Mouse (Mus musculus): ENCODE data around the gene Ube2o. TPM values are rescaled to one million over a fixed set of nuclear protein-coding genes. Genes with fewer than 3 reads are reported as not detected.

Ube2o gene
- polyA plus RNA-seq, 1 experiment from 2014 or later, result 9.8 TPM

- Histone ChIP-seq H3K4me2 (ENCODE audit: low read length) (peak overlapping the region; percentile 70), H3K27ac (ENCODE audit: low read depth) (no peak overlapping the region), H3K4me3 (ENCODE audit: low read depth, low read length) (peak overlapping the region; percentile 87), H3K9me3 (ENCODE audit: control insufficient read depth, low read length) (no peaks in the 10 kb centered on the region), H3K4me1 (replicated peaks; ENCODE audit: control insufficient read depth, insufficient read depth, low read length) (peaks cover 6% of the 10 kb centered on the region; the same call in 1 of the 2 replicates), H3K36me3 (ENCODE audit: control insufficient read depth, insufficient read depth, low read length) (peaks cover 39% of the 10 kb centered on the region), H3K9ac (ENCODE audit: low read length) (peak overlapping the region; percentile 95), H3K27me3 (replicated peaks; ENCODE audit: control insufficient read depth, insufficient read depth, low read length) (no peaks in the 10 kb centered on the region)
- ATAC-seq (replicated peaks; ENCODE audit: low FRiP score, low TSS enrichment, low read depth), result no peak
- DNase-seq (ENCODE audit: low spot score), result no peak
- 76% methylated on average over 14 of the region's 14 CpGs for WGBS
These were observed 92.4 kb downstream of the Ube2o start for GRCm38 (mm10) chr11:116488693-116489375.

DNA sequence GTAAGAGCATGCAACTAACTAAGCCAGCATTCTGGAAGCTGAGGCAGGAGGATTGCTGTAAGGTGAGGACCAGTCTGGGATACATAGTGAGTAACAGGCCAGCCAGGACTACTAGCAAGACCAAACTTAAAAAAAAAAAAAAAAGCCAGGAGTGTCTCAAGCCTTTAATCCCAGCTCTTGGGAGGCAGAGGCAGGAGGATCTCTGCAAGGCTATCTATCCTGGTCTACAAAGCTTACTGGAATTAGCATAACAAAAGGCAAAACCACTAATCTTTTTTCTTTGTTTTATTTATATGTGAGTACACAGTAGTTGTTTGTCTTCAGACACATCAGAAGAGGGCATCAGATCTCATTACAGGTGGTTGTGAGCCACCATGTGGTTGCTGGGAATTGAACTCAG, 93.0 kb downstream of the Ube2o start:
- no peak overlapping the region for H3K4me3 ChIP-seq (ENCODE audit: low read depth, low read length)
- DNase-seq (ENCODE audit: low spot score) (no peak), ATAC-seq (replicated peaks; ENCODE audit: low FRiP score, low TSS enrichment, low read depth) (no peak)
- no peaks in the 10 kb centered on the region for H3K9me3 ChIP-seq (ENCODE audit: control insufficient read depth, low read length)
- H3K4me2 ChIP-seq (ENCODE audit: low read length), result no peak overlapping the region
- H3K9ac ChIP-seq (ENCODE audit: low read length), result no peak overlapping the region
- H3K27ac ChIP-seq (ENCODE audit: low read depth), result no peak overlapping the region
- H3K36me3 ChIP-seq (ENCODE audit: control insufficient read depth, insufficient read depth, low read length), result peaks cover 46% of the 10 kb centered on the region
- H3K4me1 ChIP-seq (replicated peaks; ENCODE audit: control insufficient read depth, insufficient read depth, low read length), result peaks cover 6% of the 10 kb centered on the region; the same call in 1 of the 2 replicates
- H3K27me3 ChIP-seq (replicated peaks; ENCODE audit: control insufficient read depth, insufficient read depth, low read length), result no peaks in the 10 kb centered on the region

Other genes starting within 250 kb of the Ube2o start
- 0.95 and 0.97 TPM in 2 replicates for gene Foxj1, start 246.0 kb downstream of the Ube2o start, polyA plus RNA-seq (2014; fragmentation: Nextera tagmentation; extraction: Ambion mirVana)
- 14.6 and 19.9 TPM in 2 replicates for gene Rnf157, start 168.4 kb downstream of the Ube2o start, polyA plus RNA-seq (2014; fragmentation: Nextera tagmentation; extraction: Ambion mirVana)
- 76.2 and 78.5 TPM in 2 replicates for gene Ubald2, start 147.4 kb downstream of the Ube2o start, polyA plus RNA-seq (2014; fragmentation: Nextera tagmentation; extraction: Ambion mirVana)
- 0.15 and 0.22 TPM in 2 replicates for gene Qrich2, start 115.2 kb downstream of the Ube2o start, polyA plus RNA-seq (2014; fragmentation: Nextera tagmentation; extraction: Ambion mirVana)
- 207 and 208 TPM in 2 replicates for gene Prpsap1, start 87.2 kb downstream of the Ube2o start, polyA plus RNA-seq (2014; fragmentation: Nextera tagmentation; extraction: Ambion mirVana)
- gene Sphk1, start 50.5 kb downstream of the Ube2o start, polyA plus RNA-seq (2014; fragmentation: Nextera tagmentation; extraction: Ambion mirVana), result 2.1 and 4.5 TPM in 2 replicates
- gene Aanat, start 5.0 kb upstream of the Ube2o start, polyA plus RNA-seq (2014; fragmentation: Nextera tagmentation; extraction: Ambion mirVana), result not detected in 2 replicates
- gene Rhbdf2, start 45.6 kb upstream of the Ube2o start, polyA plus RNA-seq (2014; fragmentation: Nextera tagmentation; extraction: Ambion mirVana), result 5.7 and 5.9 TPM in 2 replicates
- gene Prcd, start 72.1 kb upstream of the Ube2o start, polyA plus RNA-seq (2014; fragmentation: Nextera tagmentation; extraction: Ambion mirVana), result 0.75 and 1.8 TPM in 2 replicates
- 14.5 and 16.4 TPM in 2 replicates for gene Cygb, start 72.9 kb upstream of the Ube2o start, polyA plus RNA-seq (2014; fragmentation: Nextera tagmentation; extraction: Ambion mirVana)
- gene St6galnac1, start 194.1 kb upstream of the Ube2o start, polyA plus RNA-seq (2014; fragmentation: Nextera tagmentation; extraction: Ambion mirVana), result not detected in 2 replicates
- 22.6 and 23.8 TPM in 2 replicates for gene Mxra7, start 246.6 kb upstream of the Ube2o start, polyA plus RNA-seq (2014; fragmentation: Nextera tagmentation; extraction: Ambion mirVana)

Data from intestine, embryonic 14.5 days (tissue).